Mouse (Mus musculus): ENCODE measurements around the gene Mtfr1l.
A peak's percentile ranks its signal among the peaks of the same experiment; 100 is the strongest.

Mtfr1l gene

DNA sequence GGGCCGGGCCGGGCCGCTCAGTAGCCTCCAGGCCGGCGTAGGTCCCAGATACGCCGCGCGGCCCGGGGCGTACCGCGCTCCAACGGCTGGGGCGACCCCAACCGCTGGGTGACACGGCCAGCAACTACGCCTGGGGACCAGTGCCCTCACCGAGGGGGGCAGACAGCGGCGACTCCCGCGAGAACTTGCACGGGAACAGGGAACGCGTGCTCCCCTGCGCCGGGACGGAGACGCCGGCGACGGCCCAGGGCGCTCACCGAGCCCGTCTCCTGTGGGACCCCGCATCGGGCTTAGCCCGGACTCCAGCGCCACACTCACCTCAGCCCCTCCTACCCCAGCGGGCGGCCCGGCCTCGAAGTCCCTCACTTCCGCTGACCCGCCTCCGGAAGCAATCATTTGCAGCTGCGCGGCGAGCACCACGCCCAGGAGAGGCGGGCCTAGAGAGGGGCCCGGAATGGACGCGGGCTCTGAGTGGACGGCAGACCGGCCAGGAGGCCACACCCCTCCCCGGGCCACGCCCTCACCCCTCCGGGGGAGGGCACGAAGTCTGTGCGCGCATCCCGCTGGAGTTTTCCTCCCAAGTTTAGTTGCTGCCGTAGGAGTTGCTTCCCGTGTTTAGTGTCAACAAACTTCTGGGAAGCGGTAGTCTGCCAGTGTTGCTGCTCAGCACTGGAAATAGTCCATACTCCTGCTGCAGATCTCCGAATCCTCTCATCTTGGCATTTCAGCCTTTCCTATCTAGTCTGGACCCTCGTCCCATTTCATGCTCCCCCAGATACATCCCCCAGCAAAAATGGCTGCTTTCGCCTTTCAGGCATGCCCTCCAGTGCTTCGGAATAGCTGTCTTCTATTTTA is at the start of gene Mtfr1l:
Gene Mtfr1l (minus strand): TSS at position 456 of the 855 bp plus-strand sequence.
- DNase-seq (ENCODE audit: low spot score), result peak; percentile 97

DNA sequence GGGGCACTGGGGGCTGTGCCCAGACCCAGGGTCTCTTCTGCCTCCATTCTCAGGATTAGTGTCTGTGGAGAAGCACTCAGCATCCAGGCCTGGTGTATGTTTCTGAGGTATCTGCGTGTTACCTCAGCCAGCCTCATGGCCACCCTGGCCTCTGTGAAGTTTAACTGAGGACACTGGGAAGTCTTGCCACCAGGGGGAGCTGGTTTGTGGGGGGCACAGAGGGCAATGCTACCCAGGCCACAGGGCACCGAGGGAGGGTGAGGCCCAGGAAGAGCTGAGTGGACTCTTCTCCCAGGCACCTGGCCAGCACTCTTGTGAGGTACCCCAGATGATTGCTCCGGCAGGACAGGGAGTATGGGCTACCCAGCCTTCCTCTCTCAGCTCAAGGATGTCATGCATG is 48.3 kb upstream of the Mtfr1l start:
- no peak for DNase-seq (ENCODE audit: low spot score)

DNA sequence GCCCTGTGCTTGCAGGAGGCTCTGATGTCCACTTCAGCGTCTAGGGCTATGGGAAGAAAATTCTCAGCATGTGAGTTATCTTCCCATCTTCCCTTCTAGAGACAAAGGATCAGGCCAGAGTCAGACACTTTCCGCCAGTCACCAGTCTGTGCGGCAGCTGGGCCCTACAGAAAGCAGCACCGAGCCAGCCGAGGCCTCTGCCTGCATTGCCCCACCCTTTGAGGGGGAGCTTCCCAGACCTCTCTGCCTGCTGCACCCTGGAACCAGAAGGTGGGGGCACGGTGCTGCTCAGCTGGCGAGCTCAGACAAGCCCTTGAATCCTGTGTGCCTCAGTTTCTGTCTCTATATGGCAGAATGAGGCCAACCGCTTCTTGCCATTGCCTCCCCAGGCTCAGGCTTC is 46.2 kb upstream of the Mtfr1l start:
- DNase-seq (ENCODE audit: low spot score), result no peak

DNA sequence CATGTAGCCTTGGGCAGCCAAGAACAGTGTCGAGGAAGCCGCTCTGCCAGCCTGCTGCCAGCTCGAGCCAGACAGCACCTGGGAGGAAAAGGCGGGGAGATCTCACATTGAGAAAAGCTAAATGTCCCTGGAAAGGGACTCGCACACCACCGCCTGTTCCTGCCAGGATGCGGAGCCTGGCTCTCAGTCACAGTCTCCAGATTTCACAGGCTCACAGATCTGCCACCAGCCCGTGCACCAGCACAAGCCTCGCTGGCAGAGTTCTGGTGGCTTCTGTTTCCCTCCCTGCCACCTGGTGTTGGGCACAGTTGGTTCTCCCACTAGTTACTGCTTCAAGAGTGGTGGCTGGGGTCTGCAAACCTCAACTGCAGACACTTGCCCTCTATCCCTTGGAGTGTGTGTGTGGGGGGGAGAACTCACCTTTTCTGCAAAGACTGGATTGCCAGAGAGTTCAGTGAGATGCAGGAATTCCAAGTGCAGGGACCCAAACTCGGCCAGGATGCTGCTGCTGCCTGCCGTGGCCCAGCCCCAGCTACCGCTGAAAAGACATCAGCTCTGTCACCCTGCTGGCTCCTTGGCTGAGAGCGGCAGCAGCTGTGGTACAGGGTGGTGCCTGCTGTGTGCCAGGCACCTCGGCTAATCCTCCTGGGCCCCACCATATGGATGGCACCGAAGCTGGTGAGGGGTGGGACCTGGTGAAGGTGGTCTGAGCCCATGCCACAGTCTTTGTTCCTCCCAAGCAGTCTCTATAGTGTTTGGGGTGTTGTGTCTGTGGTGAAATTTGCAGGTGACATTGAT is 45.4 kb upstream of the Mtfr1l start:
- peak; percentile 85 for DNase-seq (ENCODE audit: low spot score)

GRCm38 (mm10) chr4:134579620-134580019 is 44.4 kb upstream of the Mtfr1l start:
- DNase-seq (ENCODE audit: low spot score), result no peak

DNA sequence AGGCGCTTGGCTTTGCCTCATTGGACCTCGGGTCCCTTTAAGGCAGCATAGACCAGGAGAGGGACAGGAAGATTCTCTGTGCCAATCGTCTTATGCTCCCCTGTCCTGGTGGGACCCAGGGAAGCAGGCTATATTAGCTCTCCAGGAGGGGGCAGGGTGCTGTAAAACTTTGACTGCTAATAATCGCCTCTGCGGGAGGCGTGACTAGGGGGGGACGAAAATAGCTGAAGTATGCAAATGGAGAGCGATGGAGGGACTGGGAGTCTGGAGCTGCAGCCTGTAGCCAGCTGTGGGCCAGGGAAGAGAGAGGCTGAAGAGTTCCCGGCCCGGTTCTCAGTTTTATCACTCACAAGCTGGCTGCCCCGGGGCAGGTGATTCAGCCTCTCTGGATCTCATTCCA is 44.0 kb upstream of the Mtfr1l start:
- no peak for DNase-seq (ENCODE audit: low spot score)

- no peak for DNase-seq (ENCODE audit: low spot score)
These were observed 43.2 kb upstream of the Mtfr1l start for GRCm38 (mm10) chr4:134578407-134578806.

DNA sequence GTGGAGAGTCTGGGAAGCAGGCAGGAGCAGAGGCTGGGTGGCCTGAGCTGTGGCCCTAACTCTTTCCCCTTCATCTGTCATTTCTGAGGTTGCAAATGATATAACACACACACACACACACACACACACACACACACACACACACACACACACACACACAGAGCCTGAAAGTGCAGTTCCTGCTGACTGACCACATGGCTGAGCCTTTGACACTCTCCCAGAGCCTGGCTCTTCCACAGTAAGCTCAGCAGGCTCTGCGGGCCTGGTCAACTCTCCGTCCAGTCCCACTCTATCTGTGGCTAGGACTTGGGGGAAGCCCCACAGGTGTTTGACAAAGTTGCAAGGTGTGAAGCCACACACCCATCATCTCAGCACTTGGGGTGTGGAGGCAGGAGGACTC is 42.1 kb upstream of the Mtfr1l start:
- DNase-seq (ENCODE audit: low spot score), result no peak

DNA sequence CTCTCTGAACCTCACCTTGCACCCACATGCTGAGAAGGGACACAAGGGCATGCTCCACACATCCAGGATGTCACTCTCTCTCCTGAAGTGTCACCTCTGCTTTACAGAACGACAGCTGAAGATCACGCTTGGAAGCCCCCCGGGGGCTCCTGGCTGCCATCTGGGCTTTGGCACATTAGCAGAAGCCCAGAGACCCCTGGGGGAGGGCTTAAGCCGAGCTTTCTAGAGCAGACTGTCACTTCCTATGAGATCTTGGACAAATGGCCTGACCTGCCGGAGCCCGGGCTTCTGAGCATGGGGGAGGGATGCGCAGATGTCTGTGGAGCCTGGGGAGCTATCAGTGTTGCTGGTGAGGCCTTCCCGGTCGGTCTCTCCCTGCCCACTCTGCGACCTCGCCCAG is 40.3 kb upstream of the Mtfr1l start:
- DNase-seq (ENCODE audit: low spot score), result no peak

DNA sequence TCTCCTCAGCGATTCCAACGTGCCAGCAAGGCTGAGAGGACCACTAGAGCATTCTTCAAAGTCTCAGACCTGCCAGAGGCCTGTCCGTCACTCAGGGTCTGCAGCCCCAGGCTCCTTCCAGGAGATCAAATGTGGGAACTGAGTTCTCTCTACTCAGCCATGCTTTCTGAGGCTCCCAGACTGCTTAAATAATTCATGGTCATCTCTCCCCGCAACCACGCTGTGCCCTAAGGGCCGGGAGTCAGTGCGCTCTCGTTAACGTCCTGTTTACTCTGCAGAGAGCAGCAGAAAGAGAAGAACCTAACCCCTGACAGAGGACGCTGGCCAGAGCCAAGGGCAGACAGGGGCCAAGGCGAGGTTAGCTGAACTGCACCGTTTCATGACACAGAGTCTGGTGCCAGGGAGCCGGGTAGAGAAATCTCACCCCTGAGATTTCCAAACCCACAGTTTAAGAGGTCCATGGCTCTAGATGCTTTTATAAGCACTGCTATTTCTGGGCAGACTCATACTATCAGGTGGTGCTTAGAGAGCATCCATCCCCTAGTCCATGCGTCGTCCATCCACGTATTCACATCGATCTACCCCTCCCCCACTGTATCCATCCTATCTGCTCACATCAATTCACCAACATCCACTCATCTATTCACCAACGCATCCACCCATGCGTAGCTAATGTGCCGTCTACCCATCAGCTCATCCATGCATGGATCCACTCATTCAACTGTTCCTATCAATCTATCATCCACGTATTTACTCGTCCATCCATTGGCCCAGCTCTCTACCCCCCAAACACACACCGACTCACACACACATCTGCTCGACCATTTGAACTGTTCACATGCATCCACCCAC is 37.5 kb upstream of the Mtfr1l start:
- DNase-seq (ENCODE audit: low spot score), result no peak

DNA sequence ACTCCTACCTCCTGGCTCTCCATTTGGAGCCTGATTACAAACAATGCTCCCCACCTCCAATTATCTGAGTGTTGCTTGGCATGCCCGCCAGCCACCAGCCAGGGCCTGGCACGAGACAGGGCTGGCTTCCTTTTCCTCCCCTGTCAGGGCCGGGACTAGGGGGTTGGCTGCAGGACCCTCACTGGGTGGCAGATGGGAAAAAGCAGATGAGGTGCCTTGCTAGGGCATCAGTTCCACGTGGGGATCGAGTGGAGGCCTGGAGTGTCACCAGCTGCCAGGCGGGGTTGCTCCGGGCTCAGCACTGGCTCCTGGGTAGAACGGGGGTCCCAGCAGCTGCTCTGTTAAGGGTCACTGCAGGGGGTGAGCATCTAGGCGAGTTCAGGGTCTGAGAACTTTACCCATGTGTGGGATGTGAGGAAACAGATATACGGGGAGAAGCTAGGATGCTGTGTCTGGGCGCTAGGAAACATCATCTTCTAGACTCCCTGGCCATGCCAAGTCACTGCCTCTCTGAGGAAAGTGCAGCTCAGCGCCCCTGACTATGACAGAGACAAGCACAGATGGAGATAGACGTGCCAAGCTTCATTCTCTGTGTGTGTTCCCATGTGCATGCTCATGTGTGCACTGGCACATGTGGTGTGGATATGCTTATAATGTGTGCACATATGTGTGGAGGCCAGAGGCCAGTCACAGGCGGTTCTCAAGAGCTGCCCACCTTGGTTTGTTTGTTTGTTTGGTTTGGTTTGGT is 35.7 kb upstream of the Mtfr1l start:
- DNase-seq (ENCODE audit: low spot score), result no peak

GRCm38 (mm10) chr4:134569831-134570230 is 34.6 kb upstream of the Mtfr1l start:
- DNase-seq (ENCODE audit: low spot score), result no peak

- DNase-seq (ENCODE audit: low spot score), result no peak
These were observed 34.0 kb upstream of the Mtfr1l start for GRCm38 (mm10) chr4:134569205-134569604.

DNA sequence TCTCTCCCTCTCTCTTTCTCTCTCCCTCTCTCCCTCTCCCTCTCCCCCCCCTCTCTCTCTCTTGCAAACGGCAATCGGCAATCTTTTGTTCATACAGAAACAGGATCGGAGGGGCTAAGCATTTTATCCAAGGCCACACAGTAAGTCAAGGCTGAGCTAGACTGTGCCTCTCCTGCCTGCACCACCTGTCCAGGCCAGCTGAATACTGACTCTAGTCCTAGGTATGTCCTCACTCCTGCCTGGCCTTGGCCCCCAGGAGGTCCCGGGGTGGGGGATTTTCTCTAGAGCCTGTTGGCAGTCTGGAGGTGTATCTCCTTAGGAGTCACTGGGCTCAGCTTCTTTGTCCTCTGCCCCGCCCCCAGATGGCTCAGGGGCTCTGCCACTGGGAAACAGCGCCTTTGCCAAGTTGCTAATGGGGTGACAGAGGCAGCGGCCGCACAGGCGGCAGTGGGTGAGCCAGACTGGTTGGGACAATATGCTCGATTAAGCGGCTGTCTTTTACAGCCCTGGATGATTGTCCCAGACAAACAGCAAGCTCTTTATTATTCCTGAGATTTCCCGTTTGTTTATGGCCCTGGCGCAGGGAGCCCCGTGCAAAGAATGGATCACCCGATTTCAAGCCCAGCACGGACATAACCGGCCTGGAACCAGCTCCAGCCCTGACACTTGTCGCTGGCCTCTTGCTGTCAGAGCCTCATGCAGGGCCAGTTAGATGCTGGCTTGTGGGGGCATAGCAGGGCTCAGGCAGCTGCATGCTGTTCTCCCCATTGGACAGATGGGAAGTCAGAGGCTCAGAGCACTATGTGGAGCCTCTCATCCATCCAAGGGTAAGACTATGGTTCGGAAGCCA is 32.4 kb upstream of the Mtfr1l start:
- DNase-seq (ENCODE audit: low spot score), result peak; percentile 41

- DNase-seq (ENCODE audit: low spot score), result no peak
These were observed 28.9 kb upstream of the Mtfr1l start for GRCm38 (mm10) chr4:134564093-134564492.

GRCm38 (mm10) chr4:134563624-134564023 is 28.4 kb upstream of the Mtfr1l start:
- no peak for DNase-seq (ENCODE audit: low spot score)

DNA sequence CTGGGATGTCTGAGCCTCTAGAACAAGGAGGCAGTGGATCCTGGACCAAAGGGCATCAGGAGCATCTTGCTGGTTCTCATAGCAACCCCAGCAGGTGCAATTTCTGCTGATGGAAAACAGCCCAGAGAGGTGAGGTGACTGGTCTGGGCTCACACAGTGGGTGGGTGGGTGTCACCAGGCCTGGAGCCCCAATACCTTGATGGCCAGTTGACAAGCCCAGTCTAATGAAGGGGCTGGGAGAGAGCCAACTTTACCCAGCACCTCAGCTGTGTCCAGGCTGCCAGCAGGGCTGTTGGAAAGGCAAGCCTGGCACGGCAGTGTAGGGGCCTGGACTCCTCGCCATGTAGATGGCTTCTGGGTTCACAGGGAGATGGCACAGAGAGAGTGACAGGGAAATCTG is 26.8 kb upstream of the Mtfr1l start:
- DNase-seq (ENCODE audit: low spot score), result no peak

- DNase-seq (ENCODE audit: low spot score), result no peak
These were observed 25.5 kb upstream of the Mtfr1l start for GRCm38 (mm10) chr4:134560699-134561098.

DNA sequence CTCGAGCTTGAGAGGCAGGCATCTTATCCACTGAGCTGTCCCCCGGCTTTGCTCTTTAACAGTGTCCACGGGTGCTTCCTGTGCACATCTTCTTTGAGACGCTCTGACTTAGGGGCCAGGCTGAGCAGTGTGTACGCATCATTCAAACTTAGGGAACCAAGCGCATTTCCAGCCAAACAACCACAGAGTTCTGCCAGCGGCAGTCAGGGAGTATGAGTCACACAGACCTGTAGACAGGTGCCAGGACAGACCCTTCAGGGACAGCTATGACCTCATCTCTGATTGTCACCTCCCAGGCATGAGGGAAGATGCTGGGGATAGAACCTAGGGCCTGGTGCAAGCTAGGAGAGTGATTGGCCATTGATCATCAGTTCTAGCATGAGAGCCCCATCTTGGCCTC is 24.0 kb upstream of the Mtfr1l start:
- no peak for DNase-seq (ENCODE audit: low spot score)

DNA sequence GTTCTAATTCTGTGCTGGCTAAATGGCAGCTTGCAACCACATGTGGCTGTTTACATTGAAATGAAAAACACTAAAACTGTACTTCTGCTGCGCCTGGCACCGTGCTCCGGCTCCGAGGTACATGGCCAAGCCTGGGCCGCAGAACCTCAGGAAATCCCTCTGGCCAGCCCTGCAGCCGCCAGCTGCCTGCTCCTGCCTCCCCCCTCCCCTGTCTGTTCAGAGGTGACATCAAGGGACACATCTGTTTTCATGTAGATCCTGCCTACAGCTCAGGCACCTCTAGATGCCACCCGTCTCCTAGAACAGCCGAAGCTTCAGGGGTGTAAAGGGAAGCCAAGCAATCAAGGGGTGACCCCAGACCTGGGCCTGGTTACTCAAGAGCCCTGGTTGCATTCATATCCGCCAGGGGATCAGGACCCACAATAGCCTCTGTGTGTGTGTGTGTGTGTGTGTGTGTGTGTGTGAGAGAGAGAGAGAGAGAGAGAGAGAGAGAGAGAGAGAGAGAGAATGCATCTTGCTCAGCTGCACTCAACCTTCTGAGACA is 23.5 kb upstream of the Mtfr1l start:
- DNase-seq (ENCODE audit: low spot score), result no peak

All from layer of hippocampus, adult 11-12 months (tissue).